Mouse (Mus musculus) fat pad, adult 2 months (tissue): ENCODE measurements at regions not wholly inside any gene's neighbourhood (a gene's known extent, or its start where the extent isn't known, plus 50 kb on each side); places are given as distances from the start of the nearest gene placed in this dataset.
A peak's percentile ranks its signal among the peaks of the same experiment; 100 is the strongest.

Experiments used
- DNase-seq: peaks from one replicate; pipeline ENCODE4 v3.0.0-alpha.2; 2011; ENCODE audit warnings: low read depth, low spot score; ENCODE audit errors: extremely low read depth

- DNase-seq, result no peak
These were observed 94.4 kb upstream of the Gm47985 start for GRCm38 (mm10) chr1:151087811-151088511.

GRCm38 (mm10) chr1:151088535-151089125 is 93.7 kb upstream of the Gm47985 start:
- no peak for DNase-seq

GRCm38 (mm10) chr1:151092035-151092434 is 90.3 kb upstream of the Gm47985 start:
- no peak for DNase-seq

- DNase-seq, result no peak
These were observed 86.8 kb upstream of the Gm47985 start for GRCm38 (mm10) chr1:151095344-151096050.

GRCm38 (mm10) chr1:151096079-151096478 is 86.3 kb upstream of the Gm47985 start:
- no peak for DNase-seq

GRCm38 (mm10) chr1:151097506-151097905 is 84.8 kb upstream of the Gm47985 start:
- no peak for DNase-seq

- no peak for DNase-seq
These were observed 83.6 kb upstream of the Gm47985 start for GRCm38 (mm10) chr1:151098763-151099162.

- no peak for DNase-seq
These were observed 81.5 kb upstream of the Gm47985 start for GRCm38 (mm10) chr1:151100565-151101483.

- no peak for DNase-seq
These were observed 80.8 kb upstream of the Gm47985 start for GRCm38 (mm10) chr1:151101516-151101915.

- no peak for DNase-seq
These were observed 80.3 kb upstream of the Gm47985 start for GRCm38 (mm10) chr1:151102061-151102460.

- DNase-seq, result no peak
These were observed 79.5 kb upstream of the Gm47985 start for GRCm38 (mm10) chr1:151102646-151103391.

- peak; percentile 42 for DNase-seq
These were observed 78.8 kb upstream of the Gm47985 start for GRCm38 (mm10) chr1:151103522-151104037.

GRCm38 (mm10) chr1:151104346-151104745 is 78.0 kb upstream of the Gm47985 start:
- no peak for DNase-seq

GRCm38 (mm10) chr1:151104806-151105205 is 77.5 kb upstream of the Gm47985 start:
- no peak for DNase-seq

GRCm38 (mm10) chr1:151105251-151105650 is 77.1 kb upstream of the Gm47985 start:
- no peak for DNase-seq

GRCm38 (mm10) chr1:151107401-151107800 is 74.9 kb upstream of the Gm47985 start:
- no peak for DNase-seq

- no peak for DNase-seq
These were observed 73.0 kb upstream of the Gm47985 start for GRCm38 (mm10) chr1:151109333-151109732.

GRCm38 (mm10) chr1:151110412-151110811 is 71.9 kb upstream of the Gm47985 start:
- DNase-seq, result no peak

- no peak for DNase-seq
These were observed 70.7 kb upstream of the Gm47985 start for GRCm38 (mm10) chr1:151111683-151112082.

- no peak for DNase-seq
These were observed 69.9 kb upstream of the Gm47985 start for GRCm38 (mm10) chr1:151112390-151112789.
